Mouse (Mus musculus) heart, embryonic 14.5 days (tissue): ENCODE data around the gene Senp5. TPM values are rescaled to one million over a fixed set of nuclear protein-coding genes. Genes with fewer than 3 reads are reported as not detected.

Experiments
- ATAC-seq: fragments of 200-750 bp; cut with Nextera tagmentation; 2 replicates; pipeline ENCODE4 v1.8.0; 2017; ENCODE audit warnings: low read depth, moderate TSS enrichment; ENCODE audit not compliant: insufficient number of reproducible peaks, insufficient read depth, low FRiP score
- H3K27ac ChIP-seq, 2 experiments: fragments of 200-500 bp in 1 of 2; fragments of 300-500 bp in 1 of 2; sonication (generic) in 1 of 2; replicated peaks in 1 of 2; 2 replicates each; pipeline ENCODE4 v1.5.1; 2012 to 2014; ENCODE audit warnings: low read depth in 2 of 2, low read length in 2 of 2, control low read depth in 1 of 2, mild to moderate bottlenecking in 1 of 2, mixed read lengths in 1 of 2; ENCODE audit not compliant: control insufficient read depth in 1 of 2, insufficient read depth in 1 of 2
- H3K27me3 ChIP-seq: fragments of 300-500 bp; sonication (generic); 2 replicates; pipeline ENCODE4 v1.6.1; 2014; ENCODE audit warnings: mild to moderate bottlenecking, low read length, control low read depth; ENCODE audit not compliant: control insufficient read depth, insufficient read depth
- H3K36me3 ChIP-seq: fragments of 300-500 bp; sonication (generic); 2 replicates; pipeline ENCODE4 v1.6.1; 2014; ENCODE audit warnings: mild to moderate bottlenecking, control low read depth, low read length, mixed read lengths; ENCODE audit not compliant: control insufficient read depth, insufficient read depth
- H3K4me1 ChIP-seq, 2 experiments: fragments of 200-500 bp in 1 of 2; fragments of 300-500 bp in 1 of 2; sonication (generic) in 1 of 2; 2 replicates each; pipeline ENCODE4 v1.6.1; 2012 to 2014; ENCODE audit warnings: low read length in 2 of 2, control low read depth in 1 of 2, mixed read lengths in 1 of 2; ENCODE audit not compliant: control insufficient read depth in 2 of 2, insufficient read depth in 2 of 2
- H3K4me2 ChIP-seq: fragments of 300-500 bp; sonication (generic); 2 replicates; pipeline ENCODE4 v1.6.1; 2014; ENCODE audit warnings: mild to moderate bottlenecking, low read length
- H3K4me3 ChIP-seq, 2 experiments: fragments of 200-500 bp in 1 of 2; fragments of 300-500 bp in 1 of 2; sonication (generic) in 1 of 2; 2 replicates each; pipeline ENCODE4 v1.5.1; 2012 to 2014; ENCODE audit warnings: low read length in 2 of 2, mild to moderate bottlenecking in 2 of 2, control low read depth in 1 of 2, low read depth in 1 of 2, moderate library complexity in 1 of 2; ENCODE audit not compliant: control insufficient read depth in 1 of 2, insufficient read depth in 1 of 2
- H3K9ac ChIP-seq: fragments of 300-500 bp; sonication (generic); 2 replicates; pipeline ENCODE4 v1.6.1; 2014; ENCODE audit warnings: mild to moderate bottlenecking, low read length
- H3K9me3 ChIP-seq: fragments of 300-500 bp; sonication (generic); 2 replicates; pipeline ENCODE4 v1.6.1; 2016; ENCODE audit warnings: low read length, control low read depth; ENCODE audit not compliant: control insufficient read depth
- WGBS: fragments of 180-500 bp; shearing (Covaris S2); extraction: QIAGEN DNeasy Blood & Tissue Kit; methylation state at CpG from one replicate; pipeline ENCODE4 v1.1.7; 2014; 5-methylcytosine and 5-hydroxymethylcytosine counted together
- polyA plus RNA-seq: library from polyadenylated mRNA; unstranded; fragments of >200 nt; fragmentation: Nextera tagmentation; extraction: Ambion mirVana; gene quantifications from 2 replicates; pipeline ENCODE4 v1.2.1, GENCODE M21; 2014

Senp5 gene
- polyA plus RNA-seq, 1 experiment from 2014 or later, result 6.9 TPM

DNA sequence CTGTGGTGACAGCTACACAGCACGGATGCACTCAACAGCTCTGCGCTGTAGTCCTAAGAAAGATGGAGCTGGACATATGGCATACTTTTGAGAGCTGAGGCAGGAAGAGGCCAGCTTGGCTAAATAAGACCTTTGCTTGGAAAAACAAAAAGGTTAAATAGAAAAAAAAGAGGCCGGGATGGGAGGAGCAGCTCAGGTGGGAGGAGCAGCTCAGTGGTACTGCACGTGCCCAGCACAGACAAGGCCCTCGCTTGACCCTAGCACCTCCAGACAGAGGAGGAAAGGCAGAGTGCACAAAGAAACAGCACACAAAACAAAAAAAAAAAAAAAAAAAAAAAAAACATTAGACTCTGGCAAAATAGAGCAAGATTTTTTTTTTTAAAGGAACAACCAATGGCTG, 6.7 kb downstream of the Senp5 start:
- H3K27ac ChIP-seq, result no peak overlapping the region
- no peak overlapping the region for H3K9ac ChIP-seq
- no peaks in the 10 kb centered on the region for H3K4me1 ChIP-seq
- peaks cover 8% of the 10 kb centered on the region; the same call in 1 of the 2 replicates for H3K36me3 ChIP-seq
- no peak overlapping the region for H3K4me2 ChIP-seq
- 82% methylated on average over 5 of the region's 5 CpGs for WGBS
- ATAC-seq, result no peak
- H3K4me3 ChIP-seq, result no peak overlapping the region
- no peaks in the 10 kb centered on the region for H3K9me3 ChIP-seq
- H3K27me3 ChIP-seq, result no peaks in the 10 kb centered on the region

DNA sequence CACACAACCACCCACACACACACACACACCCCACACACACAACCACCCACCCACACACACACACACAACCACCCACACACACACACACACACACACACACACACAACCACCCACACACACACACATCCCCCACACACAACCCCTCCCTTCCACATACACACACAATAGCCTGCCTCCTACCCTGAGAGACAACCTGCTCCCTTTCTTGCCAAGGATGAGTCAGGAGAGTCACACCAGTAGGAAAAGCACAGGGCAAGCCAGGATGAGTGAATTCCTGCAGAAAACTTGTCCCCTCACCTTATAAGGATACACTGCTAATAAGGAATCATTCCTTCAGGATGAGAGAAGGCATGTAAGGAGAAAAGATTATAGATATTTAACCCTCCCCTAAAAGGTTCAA, 9.1 kb downstream of the Senp5 start:
- H3K4me3 ChIP-seq, result no peak overlapping the region
- H3K4me2 ChIP-seq, result no peak overlapping the region
- no peaks in the 10 kb centered on the region for H3K9me3 ChIP-seq
- H3K27me3 ChIP-seq, result no peaks in the 10 kb centered on the region
- H3K9ac ChIP-seq, result no peak overlapping the region
- ATAC-seq, result no peak
- no peaks in the 10 kb centered on the region for H3K4me1 ChIP-seq
- H3K36me3 ChIP-seq, result peaks cover 13% of the 10 kb centered on the region
- no peak overlapping the region for H3K27ac ChIP-seq

DNA sequence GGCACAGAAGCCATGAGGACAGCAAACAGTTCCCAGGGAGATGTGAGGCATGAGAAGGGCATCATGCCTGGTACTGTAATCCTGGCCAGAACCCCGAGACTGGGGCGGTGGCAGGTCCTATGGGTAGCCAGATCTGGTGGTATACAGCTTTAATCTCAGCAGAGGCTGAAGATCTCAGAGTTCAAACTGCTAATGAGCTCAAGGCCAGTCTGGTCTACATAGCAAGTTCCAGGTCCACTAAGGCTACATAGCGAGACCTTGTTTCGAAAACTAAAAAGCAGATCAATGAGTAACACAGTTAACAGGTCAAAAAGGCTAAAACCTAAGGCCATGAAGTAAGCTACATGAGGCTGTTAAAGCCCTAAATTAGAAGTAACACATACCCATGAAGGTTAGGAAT, 9.9 kb downstream of the Senp5 start:
- Histone ChIP-seq H3K36me3 (peaks cover 21% of the 10 kb centered on the region), H3K9ac (no peak overlapping the region), H3K4me2 (no peak overlapping the region), H3K27ac (no peak overlapping the region), H3K27me3 (no peaks in the 10 kb centered on the region), H3K9me3 (no peaks in the 10 kb centered on the region), H3K4me1 (no peaks in the 10 kb centered on the region), H3K4me3 (no peak overlapping the region)
- ATAC-seq, result no peak
- WGBS, result 94% methylated on average over 4 of the region's 4 CpGs

DNA sequence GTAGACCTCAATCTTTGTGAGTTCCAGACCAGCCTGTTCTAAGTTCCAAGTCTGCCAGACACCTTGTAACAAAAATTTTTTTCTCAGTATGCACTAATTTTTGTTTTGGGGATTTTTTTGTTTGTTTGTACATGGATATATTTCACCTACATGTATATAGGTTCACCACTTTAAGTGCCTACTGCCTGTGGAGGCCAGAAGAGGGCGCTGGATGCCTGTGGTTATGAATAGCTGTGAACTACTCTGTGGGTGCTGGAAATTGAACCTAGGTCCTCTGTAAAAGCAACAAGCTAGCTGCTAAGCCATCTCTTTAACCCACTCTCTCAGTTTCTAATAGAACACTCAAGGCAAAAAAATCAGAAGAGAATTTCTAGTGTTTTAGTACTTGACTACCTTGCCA, 11.0 kb downstream of the Senp5 start:
- H3K9me3 ChIP-seq, result no peaks in the 10 kb centered on the region
- H3K4me2 ChIP-seq, result no peak overlapping the region
- 42% methylated on average over 1 of the region's 1 CpGs for WGBS
- H3K4me3 ChIP-seq, result no peak overlapping the region
- no peaks in the 10 kb centered on the region for H3K27me3 ChIP-seq
- peaks cover 28% of the 10 kb centered on the region for H3K36me3 ChIP-seq
- ATAC-seq, result no peak
- H3K9ac ChIP-seq, result no peak overlapping the region
- no peak overlapping the region for H3K27ac ChIP-seq
- no peaks in the 10 kb centered on the region for H3K4me1 ChIP-seq

- no peak overlapping the region for H3K27ac ChIP-seq
- no peak overlapping the region for H3K4me2 ChIP-seq
- H3K36me3 ChIP-seq, result peaks cover 56% of the 10 kb centered on the region
- 85% methylated on average over 5 of the region's 5 CpGs for WGBS
- H3K4me3 ChIP-seq, result no peak overlapping the region
- H3K4me1 ChIP-seq, result no peaks in the 10 kb centered on the region; a peak in 1 of 4 replicates
- H3K27me3 ChIP-seq, result no peaks in the 10 kb centered on the region
- no peak overlapping the region for H3K9ac ChIP-seq
- ATAC-seq, result no peak
- no peaks in the 10 kb centered on the region for H3K9me3 ChIP-seq
Measured at GRCm38 (mm10) chr16:31980946-31981345, 22.1 kb downstream of the Senp5 start.

DNA sequence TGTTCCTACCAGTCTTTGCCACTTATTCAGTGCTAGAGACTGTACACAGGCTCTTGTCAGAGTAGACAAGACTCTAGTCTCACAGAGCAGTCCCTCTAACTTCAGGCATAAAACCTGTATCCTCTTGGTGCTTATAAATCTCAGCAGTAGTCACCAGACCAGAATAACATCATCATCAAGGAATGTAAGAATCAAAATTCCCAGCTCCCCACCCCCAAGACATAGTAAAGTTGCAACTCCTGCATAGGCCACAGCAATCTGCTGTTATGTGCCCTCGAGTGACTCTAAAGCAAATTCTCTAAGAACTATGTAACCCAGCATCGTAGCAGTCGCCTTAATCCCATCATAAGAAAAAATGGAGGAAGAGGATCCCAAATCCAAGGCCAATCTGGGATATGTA, 23.6 kb downstream of the Senp5 start:
- no peak overlapping the region for H3K27ac ChIP-seq
- no peak for ATAC-seq
- no peaks in the 10 kb centered on the region for H3K9me3 ChIP-seq
- no peak overlapping the region for H3K4me2 ChIP-seq
- H3K9ac ChIP-seq, result no peak overlapping the region; the same call in 1 of the 2 replicates
- no peak overlapping the region for H3K4me3 ChIP-seq
- H3K36me3 ChIP-seq, result peaks cover 65% of the 10 kb centered on the region
- no peaks in the 10 kb centered on the region; a peak in 1 of 4 replicates for H3K4me1 ChIP-seq
- 90% methylated on average over 3 of the region's 3 CpGs for WGBS
- no peaks in the 10 kb centered on the region for H3K27me3 ChIP-seq

DNA sequence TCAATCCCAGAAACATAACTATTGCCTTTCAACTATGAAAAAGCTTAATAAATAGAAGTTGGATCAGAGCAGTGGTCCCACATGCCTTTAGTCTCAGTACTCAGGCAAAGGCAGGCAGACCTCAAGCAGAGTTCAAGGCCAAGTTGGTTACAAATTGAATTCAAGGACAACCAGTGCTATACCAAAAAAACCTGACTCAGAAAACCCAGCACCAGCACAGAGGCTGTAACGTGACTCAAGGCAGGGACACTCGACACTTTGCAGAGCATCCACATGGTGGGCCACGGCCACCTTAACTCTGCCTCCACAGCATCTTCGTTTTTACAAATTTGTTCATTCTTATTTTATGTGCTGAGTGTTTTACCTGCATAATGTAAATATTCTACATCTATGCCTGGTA, 27.8 kb downstream of the Senp5 start:
- no peak overlapping the region for H3K4me3 ChIP-seq
- 85% methylated on average over 4 of the region's 4 CpGs for WGBS
- H3K27me3 ChIP-seq, result no peaks in the 10 kb centered on the region
- H3K36me3 ChIP-seq, result peaks cover 83% of the 10 kb centered on the region
- H3K4me2 ChIP-seq, result no peak overlapping the region
- no peaks in the 10 kb centered on the region; a peak in 1 of 4 replicates for H3K4me1 ChIP-seq
- ATAC-seq, result no peak
- H3K9me3 ChIP-seq, result no peaks in the 10 kb centered on the region
- no peak overlapping the region for H3K27ac ChIP-seq
- no peak overlapping the region for H3K9ac ChIP-seq

- ATAC-seq, result no peak
- Histone ChIP-seq H3K4me3 (no peak overlapping the region), H3K4me2 (no peak overlapping the region), H3K27ac (no peak overlapping the region), H3K9me3 (no peaks in the 10 kb centered on the region), H3K9ac (no peak overlapping the region), H3K36me3 (peaks cover 99% of the 10 kb centered on the region), H3K27me3 (no peaks in the 10 kb centered on the region), H3K4me1 (no peaks in the 10 kb centered on the region)
- 93% methylated on average over 7 of the region's 7 CpGs for WGBS
Measured at GRCm38 (mm10) chr16:31963224-31963623, 39.9 kb downstream of the Senp5 start.
